Mouse (Mus musculus): ENCODE data around the gene Saa1. TPM values are rescaled to one million over a fixed set of nuclear protein-coding genes. Genes with fewer than 3 reads are reported as not detected.
A peak's percentile ranks its signal among the peaks of the same experiment; 100 is the strongest.
"Not testable (repeated sequence)": the region's sequence is repeated elsewhere in the genome, so short reads cannot be mapped to it uniquely, and the experiment has no call there.

The Saa1 gene
- total RNA-seq (2021): not detected

GRCm38 (mm10) chr7:46742880-46743279 is at the start of gene Saa1:
TSS of gene Saa1 (minus strand) at chr7:46742980.
- DNase-seq: not testable (repeated sequence)

GRCm38 (mm10) chr7:46789177-46789849 is 46.5 kb upstream of the Saa1 start:
- no peak for DNase-seq

- peak; percentile 11 to 14 for DNase-seq
These were observed 27.9 kb upstream of the Saa1 start for GRCm38 (mm10) chr7:46770706-46771105.

- DNase-seq: no peak
These were observed 25.7 kb upstream of the Saa1 start for GRCm38 (mm10) chr7:46768451-46768850.

GRCm38 (mm10) chr7:46767371-46767770 is 24.6 kb upstream of the Saa1 start:
- no peak for DNase-seq

GRCm38 (mm10) chr7:46764672-46765071 is 21.9 kb upstream of the Saa1 start:
- no peak for DNase-seq

- no peak for DNase-seq
These were observed 19.8 kb upstream of the Saa1 start for GRCm38 (mm10) chr7:46762601-46763000.

GRCm38 (mm10) chr7:46761049-46761795 is 18.4 kb upstream of the Saa1 start:
- no peak for DNase-seq

GRCm38 (mm10) chr7:46751490-46751889 is 8.7 kb upstream of the Saa1 start, which contains the start of gene Saa2:
TSS of gene Saa2 (plus strand) at chr7:46751790.
- DNase-seq: no peak

- DNase-seq: no peak
These were observed 5.7 kb upstream of the Saa1 start for GRCm38 (mm10) chr7:46748459-46748858.

- DNase-seq: no peak
These were observed 3.6 kb upstream of the Saa1 start for GRCm38 (mm10) chr7:46746381-46746780.

GRCm38 (mm10) chr7:46745816-46746215 is 3.0 kb upstream of the Saa1 start:
- no peak for DNase-seq

GRCm38 (mm10) chr7:46740041-46740440 is 2.7 kb downstream of the Saa1 start:
- not testable (repeated sequence) for DNase-seq

- no peak for DNase-seq
These were observed 4.0 kb downstream of the Saa1 start for GRCm38 (mm10) chr7:46738561-46739460.

GRCm38 (mm10) chr7:46734983-46735382 is 7.8 kb downstream of the Saa1 start:
- no peak for DNase-seq

GRCm38 (mm10) chr7:46732458-46732857 is 10.3 kb downstream of the Saa1 start, which contains the start of gene Saa4:
TSS of gene Saa4 (minus strand) at chr7:46732603.
- DNase-seq: no peak

- no peak for DNase-seq
These were observed 15.2 kb downstream of the Saa1 start for GRCm38 (mm10) chr7:46727584-46727983.

- DNase-seq: no peak
These were observed 18.4 kb downstream of the Saa1 start for GRCm38 (mm10) chr7:46724396-46724795.

- no peak for DNase-seq
These were observed 18.9 kb downstream of the Saa1 start for GRCm38 (mm10) chr7:46723849-46724248.

- no peak for DNase-seq
These were observed 19.4 kb downstream of the Saa1 start for GRCm38 (mm10) chr7:46723354-46723753.

- DNase-seq: no peak
These were observed 22.3 kb downstream of the Saa1 start for GRCm38 (mm10) chr7:46720460-46720859.

- no peak for DNase-seq
These were observed 23.3 kb downstream of the Saa1 start for GRCm38 (mm10) chr7:46719526-46719925.

All from layer of hippocampus, postnatal 36 days (tissue).